Mouse (Mus musculus) hematopoietic multipotent progenitor cell, adult 10-12 weeks (in vitro differentiated cells): ENCODE results near the gene Qprt. TPM values are rescaled to one million over a fixed set of nuclear protein-coding genes. Genes with fewer than 3 reads are reported as not detected.

Source experiments
- polyA plus RNA-seq: library from polyadenylated mRNA; stranded (reverse); fragments of >175 nt; gene quantifications from 2 replicates; pipeline ENCODE4 v1.2.3, GENCODE M21; 2012; ENCODE audit warnings: low replicate concordance

The Qprt gene
- 5.7 and 7.0 TPM in 2 replicates for polyA plus RNA-seq

DNA sequence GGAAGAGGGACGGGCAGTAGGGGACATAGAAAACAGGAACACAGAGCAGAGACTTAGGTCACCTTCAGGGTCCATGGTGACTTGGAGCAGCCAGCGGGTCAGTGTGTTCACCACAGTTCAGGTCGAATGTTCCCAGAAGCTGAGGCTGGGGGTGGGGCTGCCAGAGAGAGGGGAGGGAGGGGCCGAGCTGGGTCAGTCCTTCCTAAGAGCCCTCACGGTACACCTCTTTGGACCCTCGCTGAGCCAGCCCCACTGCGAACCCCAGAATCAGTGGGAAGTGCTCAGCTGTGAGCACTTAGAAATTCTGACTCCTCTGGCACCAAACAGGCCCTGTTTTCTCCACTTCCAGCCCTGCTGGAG, at the start of gene Qprt:
Gene Qprt (minus strand): TSS at position 316 of the 360 bp plus-strand sequence.

DNA sequence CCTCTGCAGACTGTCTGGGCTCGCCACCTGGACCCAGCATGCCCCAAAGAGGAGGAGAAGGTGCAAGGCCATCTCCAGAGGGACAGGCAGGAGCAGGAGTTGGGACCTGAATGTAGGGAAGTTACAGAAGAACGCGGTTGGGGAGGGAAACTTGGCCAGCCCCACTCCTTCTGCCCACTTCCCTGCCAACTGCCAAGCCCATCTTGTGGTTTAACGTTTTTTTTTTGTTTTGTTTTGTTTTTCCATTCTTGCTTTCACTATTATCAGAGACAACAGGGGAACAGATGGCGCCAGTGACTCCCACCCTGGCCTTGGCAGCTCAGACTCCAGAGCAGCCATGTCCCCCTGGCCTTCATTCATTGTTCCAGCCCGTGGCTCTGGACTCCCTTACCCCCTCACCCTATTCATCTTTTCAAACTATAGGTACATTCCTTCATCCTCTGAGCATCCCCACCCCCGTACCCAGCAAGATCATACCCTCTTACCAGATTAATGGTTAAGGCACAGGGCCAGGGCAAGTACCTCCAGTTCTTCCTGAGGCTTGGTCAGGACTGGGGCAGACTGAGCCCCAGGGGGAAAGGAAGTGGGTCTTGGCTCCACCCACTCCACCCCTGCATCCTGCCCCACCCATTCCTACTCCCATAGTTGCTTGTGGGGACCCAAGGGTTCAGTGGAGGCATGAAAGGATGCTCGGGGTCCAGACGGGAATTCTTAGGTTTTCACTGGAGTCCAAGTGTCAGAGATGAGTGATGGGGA, 15.4 kb upstream of the Qprt start, which contains the start of gene Spn:
Gene Spn (minus strand): TSS at position 562 of the 756 bp plus-strand sequence.

DNA sequence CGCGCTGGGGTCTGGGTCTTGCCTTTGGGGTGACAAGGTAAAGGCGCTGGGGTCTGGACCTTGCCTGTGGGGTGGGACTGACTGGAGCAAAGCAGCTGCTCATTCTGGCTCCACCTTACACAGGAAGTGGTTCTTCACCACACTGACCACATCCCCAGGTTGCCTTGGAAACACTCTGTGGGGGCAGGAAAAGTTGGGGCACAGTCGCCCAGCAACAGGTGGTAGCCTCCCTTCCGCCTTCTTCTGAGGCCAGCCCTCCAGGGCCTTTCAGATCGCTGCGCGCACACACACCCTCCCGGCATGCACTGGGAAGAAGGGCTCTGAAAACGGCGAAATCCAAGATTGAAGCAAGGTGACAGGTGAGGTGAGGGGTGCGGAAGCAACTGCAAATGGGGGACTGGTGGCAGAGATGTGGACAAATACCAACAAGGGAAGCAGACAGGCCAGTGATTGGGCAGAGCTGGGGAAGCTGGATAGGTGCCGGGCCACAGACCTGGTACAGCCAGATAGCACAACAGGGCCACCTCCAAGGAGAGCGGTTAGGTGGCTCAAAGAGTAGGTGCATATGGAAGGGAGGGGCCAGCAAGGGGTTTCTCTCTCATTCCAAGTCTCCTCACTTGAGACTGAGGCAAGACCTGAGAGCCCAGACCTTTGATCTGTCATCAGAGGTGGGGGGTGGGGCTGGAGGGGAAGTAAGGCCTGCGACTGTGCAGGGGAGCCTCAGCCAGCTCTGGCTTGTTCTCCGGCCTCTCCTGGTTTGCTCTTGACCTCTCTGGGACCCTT, 30.7 kb downstream of the Qprt start, which contains the start of gene AI467606:
Gene AI467606 (plus strand): TSS at position 246 of the 783 bp plus-strand sequence.

DNA sequence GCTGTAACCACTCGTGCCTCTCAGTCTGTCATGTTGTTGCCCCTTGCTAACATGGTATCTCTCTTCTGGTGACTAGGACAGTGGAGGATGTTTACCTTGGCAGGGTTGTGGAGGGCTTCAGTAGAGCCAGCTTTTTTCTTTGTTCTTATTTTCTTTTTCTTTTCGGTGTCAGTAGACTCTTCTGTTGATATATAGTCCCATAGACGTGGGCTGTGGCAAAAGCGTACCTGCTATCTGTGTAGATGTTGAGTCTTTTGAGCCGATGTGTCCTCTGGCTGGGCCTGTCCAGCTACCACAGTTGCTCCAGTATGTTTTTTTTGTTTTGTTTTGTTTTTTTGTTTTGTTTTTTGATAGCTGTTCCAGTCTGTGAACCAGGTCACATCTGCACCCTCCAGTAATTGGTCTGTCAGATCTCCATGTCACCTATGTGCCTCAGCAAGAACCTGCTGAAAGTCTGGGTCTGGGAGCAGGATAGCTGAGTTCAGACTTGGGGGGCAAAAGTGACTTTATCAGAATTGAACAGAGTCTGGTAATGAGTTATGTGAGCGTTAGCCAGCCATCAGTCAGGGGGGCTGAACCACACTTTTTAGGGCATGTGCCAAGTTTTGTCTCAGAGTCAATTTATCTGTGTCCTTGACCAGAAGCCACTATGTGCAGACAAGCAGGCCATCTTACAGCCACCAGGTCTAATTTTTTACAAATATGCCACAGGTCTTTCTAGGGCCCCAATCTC, 34.6 kb downstream of the Qprt start, which contains the start of gene Zg16:
Gene Zg16 (minus strand): TSS at position 51 of the 733 bp plus-strand sequence.

Other genes with a start within 250 kb of the Qprt start
- 190 and 438 TPM in 2 replicates for gene Taok2, start 237.5 kb downstream of the Qprt start, polyA plus RNA-seq
- gene Tmem219, start 199.3 kb downstream of the Qprt start, polyA plus RNA-seq, result 94.2 and 130 TPM in 2 replicates
- gene Kctd13, start 193.3 kb downstream of the Qprt start, polyA plus RNA-seq, result 30.5 and 84.4 TPM in 2 replicates
- gene Asphd1, start 172.6 kb downstream of the Qprt start, polyA plus RNA-seq, result not detected in 2 replicates
- gene Sez6l2, start 171.7 kb downstream of the Qprt start, polyA plus RNA-seq, result 2.3 and 3.7 TPM in 2 replicates
- gene Cdipt, start 146.3 kb downstream of the Qprt start, polyA plus RNA-seq, result 122 and 191 TPM in 2 replicates
- gene Cdiptos, start 146.1 kb downstream of the Qprt start, polyA plus RNA-seq, result 0.29 and 0.57 TPM in 2 replicates
- 41.4 and 44.2 TPM in 2 replicates for gene Mvp, start 107.6 kb downstream of the Qprt start, polyA plus RNA-seq
- 2.3 and 8.3 TPM in 2 replicates for gene Pagr1b, start 105.7 kb downstream of the Qprt start, polyA plus RNA-seq
- 4.2 and 54.7 TPM in 2 replicates for gene Pagr1a, start 104.9 kb downstream of the Qprt start, polyA plus RNA-seq
- 120 and 325 TPM in 2 replicates for gene Gm42742, start 101.1 kb downstream of the Qprt start, polyA plus RNA-seq
- gene Prrt2, start 101.0 kb downstream of the Qprt start, polyA plus RNA-seq, result 1.7 and 5.9 TPM in 2 replicates
- gene Maz, start 95.2 kb downstream of the Qprt start, polyA plus RNA-seq, result 317 and 823 TPM in 2 replicates
- gene Kif22, start 79.8 kb downstream of the Qprt start, polyA plus RNA-seq, result 2.6 and 9.1 TPM in 2 replicates
- 0.27 TPM in 1 of 2 replicates, not detected in the other for gene Zg16, start 34.9 kb downstream of the Qprt start, polyA plus RNA-seq
- gene AI467606, start 30.9 kb downstream of the Qprt start, polyA plus RNA-seq, result 271 and 357 TPM in 2 replicates
- 81.8 and 125 TPM in 2 replicates for gene Spn, start 15.6 kb upstream of the Qprt start, polyA plus RNA-seq
- 63.2 and 81.0 TPM in 2 replicates for gene Cd2bp2, start 73.8 kb upstream of the Qprt start, polyA plus RNA-seq
- 48.8 and 114 TPM in 2 replicates for gene Tbc1d10b, start 86.2 kb upstream of the Qprt start, polyA plus RNA-seq
- gene Mylpf, start 86.7 kb upstream of the Qprt start, polyA plus RNA-seq, result 3.8 TPM in 1 of 2 replicates, not detected in the other
- 19.8 and 21.6 TPM in 2 replicates for gene Zfp553, start 110.8 kb upstream of the Qprt start, polyA plus RNA-seq
- 741 and 939 TPM in 2 replicates for gene Sept1, start 110.9 kb upstream of the Qprt start, polyA plus RNA-seq
- gene Zfp771, start 122.0 kb upstream of the Qprt start, polyA plus RNA-seq, result 30.4 and 62.4 TPM in 2 replicates
- gene Dctpp1, start 138.5 kb upstream of the Qprt start, polyA plus RNA-seq, result 11.9 and 40.3 TPM in 2 replicates
- 18.3 and 56.1 TPM in 2 replicates for gene Sephs2, start 151.8 kb upstream of the Qprt start, polyA plus RNA-seq
- gene Itgal, start 174.0 kb upstream of the Qprt start, polyA plus RNA-seq, result 65.9 and 91.0 TPM in 2 replicates
- gene Zfp768, start 223.4 kb upstream of the Qprt start, polyA plus RNA-seq, result 11.8 and 12.1 TPM in 2 replicates